Mouse (Mus musculus): ENCODE results near the gene Adgrl3.

DNA sequence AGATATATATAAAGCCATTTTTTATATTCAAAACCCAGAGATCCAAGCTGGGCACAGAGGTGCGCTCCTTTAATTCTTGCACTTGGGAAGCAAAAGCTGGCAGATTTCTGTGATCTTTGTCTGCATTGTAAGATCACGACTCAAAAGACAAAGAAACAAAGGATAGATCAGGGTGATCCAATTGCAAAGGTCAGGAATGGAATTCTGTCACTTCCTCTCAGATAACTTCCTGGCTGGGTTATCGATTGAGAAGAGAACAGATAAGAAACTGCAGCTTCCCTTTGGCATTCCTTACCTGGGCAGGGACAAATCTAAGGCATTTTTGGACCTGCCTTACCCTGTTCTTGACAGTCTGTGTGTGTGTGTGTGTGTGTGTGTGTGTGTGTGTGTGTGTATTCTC lies 571.5 kb downstream of the Adgrl3 start:
- TF ChIP-seq USF1 (IDR thresholded peaks at IDR 0.05; ENCODE audit: low read depth, low read length): no peak
- TF ChIP-seq TBP (IDR thresholded peaks at IDR 0.05; ENCODE audit: low read depth, low read length): no peak
- TF ChIP-seq MAFK (IDR thresholded peaks at IDR 0.05; ENCODE audit: borderline replicate concordance, low read depth, low read length): no peak
- TF ChIP-seq MAX (IDR thresholded peaks at IDR 0.05; ENCODE audit: low read length): no peak
